Mouse (Mus musculus) layer of hippocampus, postnatal 36 days (tissue): Measurements from ENCODE around the gene Itga6. TPM values are rescaled to one million over a fixed set of nuclear protein-coding genes. Genes with fewer than 3 reads are reported as not detected.

Experiments
- DNase-seq, 2 experiments: peaks; one replicate each; pipeline ENCODE4 v3.0.0; 2022
- total RNA-seq, 2 experiments: library from RNA; stranded (reverse); gene quantifications; 2 replicates each; pipeline ENCODE4 v1.2.3; 2021

The Itga6 gene
- total RNA-seq, 2 experiments from 2014 or later: 28.2 to 30.5 TPM

- DNase-seq: no peak
Observed at GRCm38 (mm10) chr2:71805120-71805519, 59.7 kb downstream of the Itga6 start.

DNA sequence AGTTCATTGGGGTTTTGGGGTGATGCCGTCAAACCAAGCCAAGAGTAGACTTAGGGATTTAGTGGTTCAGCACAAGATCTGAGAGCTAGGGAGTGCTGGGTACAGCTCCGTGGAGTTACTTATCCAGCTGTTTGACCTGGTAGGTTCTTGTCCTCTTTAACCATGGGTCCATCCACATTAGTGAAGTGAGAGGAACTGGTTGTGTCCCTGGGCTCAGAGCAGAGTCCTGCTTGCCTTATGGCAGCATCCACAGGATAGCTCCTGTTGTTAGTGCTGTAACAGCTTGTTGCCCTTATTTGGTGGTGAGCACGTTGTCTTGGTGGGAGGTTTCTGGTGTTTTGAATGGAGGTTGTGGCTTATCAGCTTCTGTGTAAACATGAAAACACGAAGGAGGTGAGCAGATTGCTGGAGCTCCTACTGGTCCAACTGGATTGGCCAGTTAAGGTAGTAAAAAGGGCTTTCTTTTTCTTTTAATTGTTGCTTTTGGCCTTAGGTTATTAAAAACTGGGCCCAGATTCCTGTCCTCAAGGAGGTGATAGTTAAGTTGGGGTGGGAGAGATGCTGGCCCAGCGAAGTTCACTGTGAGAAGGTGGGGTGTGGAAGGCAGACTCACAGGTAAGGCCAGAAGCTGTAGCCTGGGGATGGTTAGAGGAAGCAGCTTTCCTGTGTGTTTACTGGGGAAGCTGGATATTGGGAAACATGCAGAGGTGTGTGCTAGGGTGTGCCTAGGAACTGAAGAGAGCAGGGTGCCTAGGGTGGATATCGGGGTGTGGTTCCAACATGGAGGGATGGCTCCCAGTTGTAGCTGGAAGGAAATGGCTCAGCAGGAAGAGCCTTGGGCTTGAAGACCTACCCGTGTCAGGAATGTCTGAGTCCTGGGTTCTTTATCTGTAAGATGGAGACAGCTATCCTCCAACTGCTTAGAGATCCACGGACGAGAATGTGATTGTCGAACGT is 60.5 kb downstream of the Itga6 start:
- DNase-seq: no peak

DNA sequence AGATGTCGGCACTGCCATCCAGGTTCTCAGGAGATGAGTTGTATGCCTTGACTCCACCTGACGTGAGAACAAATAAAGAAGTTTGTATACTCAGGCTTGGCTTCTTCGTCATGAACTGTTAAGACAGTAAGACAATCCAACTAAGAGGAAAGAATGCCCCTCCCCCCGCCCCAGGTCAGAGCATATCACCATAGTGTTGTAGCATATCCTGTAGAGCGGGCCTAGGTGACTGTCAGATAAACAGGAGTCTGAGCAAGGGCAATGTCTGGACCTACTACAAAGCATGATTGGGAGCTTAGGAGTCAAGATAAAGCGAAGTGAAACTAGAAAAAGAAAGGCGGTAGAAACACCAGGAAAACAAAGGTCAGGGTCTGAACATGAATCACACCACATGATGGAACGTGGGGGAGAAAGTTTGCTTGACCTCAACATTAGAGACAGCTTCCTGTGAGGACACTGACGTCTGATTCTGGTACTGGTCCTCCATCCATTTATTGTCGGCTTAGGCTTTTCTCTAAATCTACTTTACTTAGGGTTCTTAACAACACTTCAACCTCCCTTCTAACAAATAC is 64.0 kb downstream of the Itga6 start:
- no peak for DNase-seq

DNA sequence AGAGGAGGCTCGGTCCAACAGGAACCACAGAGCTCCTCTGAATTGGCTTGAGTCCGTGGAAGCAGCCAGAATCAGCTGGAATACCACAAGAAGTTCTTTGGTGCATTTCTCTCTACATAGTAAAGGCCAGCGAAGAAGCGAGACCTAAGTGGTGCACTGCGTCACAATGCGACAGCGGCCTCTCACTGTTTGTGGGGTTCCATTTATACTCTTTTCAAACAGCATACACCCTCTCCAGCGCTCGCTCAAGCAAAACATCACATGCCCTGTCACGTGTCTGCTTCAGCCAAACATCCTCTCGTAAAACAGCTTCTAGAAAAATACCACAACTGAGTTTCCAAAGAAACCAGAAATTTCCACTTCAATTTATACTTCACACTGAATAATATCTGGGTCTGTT is 64.6 kb downstream of the Itga6 start:
- DNase-seq: no peak

DNA sequence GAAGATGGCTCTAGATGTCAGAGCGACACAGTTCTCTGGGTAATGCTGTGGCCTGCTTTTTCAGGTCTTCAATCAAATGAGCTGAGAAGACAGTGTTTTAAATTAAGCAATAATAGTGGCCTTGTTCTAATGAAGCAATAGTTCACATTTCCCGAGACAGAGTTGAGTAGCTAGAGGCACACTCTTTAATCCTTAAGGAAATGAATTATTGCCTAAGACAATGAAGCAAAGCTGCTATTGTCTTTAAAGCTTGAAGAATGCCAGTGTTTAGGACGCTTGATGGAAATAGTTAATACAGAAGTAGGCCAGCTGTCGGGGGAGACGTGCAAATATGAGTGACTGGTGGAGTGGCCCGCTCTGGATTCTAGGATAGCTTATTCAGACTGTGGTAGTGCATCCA is 65.5 kb downstream of the Itga6 start:
- DNase-seq: no peak

DNA sequence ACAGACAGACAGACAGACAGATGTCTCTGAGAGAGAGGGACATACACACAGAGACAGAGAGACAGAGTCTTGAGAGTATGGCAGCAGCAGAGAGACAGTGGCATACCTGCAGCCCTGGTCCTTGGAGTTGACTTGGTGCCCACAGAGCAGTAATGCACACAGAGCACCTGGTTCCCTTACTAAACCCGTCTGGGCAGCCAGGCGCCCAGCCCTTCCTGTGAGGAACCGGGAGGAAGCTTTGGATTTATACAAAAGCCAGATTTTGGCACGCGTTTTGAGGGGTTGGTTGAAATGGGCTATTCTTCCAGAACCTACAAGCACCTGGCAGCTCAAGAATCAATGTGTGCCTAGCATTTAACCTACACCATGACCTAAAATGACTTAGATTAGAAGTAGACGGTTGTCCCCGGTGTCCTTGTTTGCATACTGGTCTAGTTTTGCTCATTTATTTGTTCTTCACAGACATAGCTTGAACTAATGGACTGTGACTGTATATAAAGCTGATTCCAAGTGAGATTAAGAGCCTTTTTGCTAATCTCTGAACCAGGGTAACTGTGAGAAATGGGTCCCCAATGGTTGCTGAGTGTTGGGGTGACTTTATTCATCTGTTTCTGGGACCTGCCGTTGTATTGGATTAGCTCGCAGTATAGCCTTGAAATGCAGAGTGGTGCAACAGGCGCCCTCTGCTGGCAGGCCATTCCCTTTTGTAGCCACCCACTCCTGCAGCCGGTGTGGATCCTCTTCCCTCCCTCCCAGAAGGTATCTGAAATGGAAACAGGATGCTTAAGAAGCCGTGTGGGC is 67.0 kb downstream of the Itga6 start:
- peak; percentile 84 to 87 for DNase-seq

GRCm38 (mm10) chr2:71813022-71813358 is 67.6 kb downstream of the Itga6 start:
- no peak for DNase-seq

GRCm38 (mm10) chr2:71813371-71813770 is 68.0 kb downstream of the Itga6 start:
- no peak for DNase-seq

- DNase-seq: no peak
Observed at GRCm38 (mm10) chr2:71814016-71814415, 68.6 kb downstream of the Itga6 start.

DNA sequence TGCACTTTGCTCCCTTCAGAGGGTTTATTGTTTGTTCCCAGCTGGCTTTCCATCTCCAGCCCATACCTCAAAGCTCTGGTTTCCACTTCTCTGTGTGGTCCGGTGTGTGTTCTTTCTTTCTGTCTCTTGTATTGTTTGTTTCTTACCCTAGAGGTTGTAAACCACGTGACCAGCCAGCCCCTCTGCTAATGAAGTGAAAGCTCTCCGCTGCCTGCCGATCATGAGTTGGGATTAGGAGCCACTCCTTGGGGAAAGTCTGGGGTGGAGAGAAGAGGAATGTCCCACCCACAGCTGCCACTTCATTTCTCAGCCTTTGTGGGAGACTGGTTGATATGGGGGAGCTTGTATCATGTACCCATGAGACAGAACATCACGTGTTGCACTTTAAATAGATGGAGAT is 69.9 kb downstream of the Itga6 start:
- no peak for DNase-seq

- no peak for DNase-seq
Observed at GRCm38 (mm10) chr2:71816391-71817041, 71.1 kb downstream of the Itga6 start.

DNA sequence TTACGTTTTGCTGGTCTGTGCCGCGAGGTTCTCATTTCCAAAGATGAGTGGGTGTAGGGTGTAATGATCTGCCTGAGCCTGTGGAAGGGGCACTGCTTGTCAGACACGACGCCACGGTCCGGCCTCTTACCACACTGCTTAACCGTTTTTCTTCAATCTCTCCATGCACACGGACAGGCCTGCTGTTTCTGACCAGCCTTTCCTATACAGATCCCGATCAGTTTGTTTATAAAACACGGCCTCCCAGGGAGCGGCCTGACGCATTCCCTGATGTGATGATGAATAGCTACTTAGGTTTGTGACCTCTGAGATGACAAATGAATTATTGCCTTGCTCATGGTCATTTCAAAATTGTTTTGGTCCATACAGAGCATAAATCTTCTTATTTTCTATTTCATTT is 78.7 kb downstream of the Itga6 start:
- DNase-seq: no peak

DNA sequence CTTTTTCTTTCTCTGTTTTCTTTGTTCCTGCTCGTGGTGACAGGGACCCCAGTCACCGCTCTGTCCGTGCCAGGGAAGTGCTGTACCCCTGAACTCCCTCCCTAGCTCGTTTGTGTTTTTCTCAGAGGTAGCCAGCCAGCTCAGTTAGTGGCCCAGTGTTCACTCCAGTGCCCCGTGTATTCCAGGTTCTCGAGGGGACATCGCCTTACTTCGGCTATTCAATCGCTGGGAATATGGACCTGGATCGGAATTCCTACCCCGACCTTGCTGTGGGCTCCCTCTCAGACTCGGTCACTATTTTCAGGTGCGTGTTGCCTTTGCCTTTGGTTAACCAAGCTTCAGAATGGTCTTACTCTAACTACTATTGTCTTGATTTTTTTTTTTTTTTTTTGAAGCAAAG is 82.3 kb downstream of the Itga6 start:
- DNase-seq: no peak

GRCm38 (mm10) chr2:71828928-71829327 is 83.5 kb downstream of the Itga6 start:
- DNase-seq: no peak

GRCm38 (mm10) chr2:71833626-71834025 is 88.2 kb downstream of the Itga6 start:
- DNase-seq: no peak

- no peak for DNase-seq
Observed at GRCm38 (mm10) chr2:71834371-71834770, 89.0 kb downstream of the Itga6 start.

DNA sequence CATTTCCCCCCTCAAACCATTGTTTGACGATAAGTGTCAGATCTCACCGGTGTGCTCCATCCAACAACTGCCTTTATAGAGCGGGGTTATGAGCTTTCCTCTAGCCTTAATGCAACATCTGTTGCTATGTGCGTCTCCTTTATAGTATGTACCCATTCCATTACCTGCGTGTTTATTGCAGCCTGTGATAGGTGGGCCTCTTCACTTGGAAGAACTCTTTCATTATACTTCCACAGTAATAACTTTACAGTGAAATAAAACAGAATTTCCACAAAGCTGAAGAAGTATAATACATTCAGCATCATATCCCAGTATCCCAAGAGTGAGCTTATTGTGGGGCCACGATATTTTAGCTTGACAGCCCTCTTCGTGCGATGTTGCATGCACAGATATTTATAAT is 90.1 kb downstream of the Itga6 start:
- DNase-seq: no peak

DNA sequence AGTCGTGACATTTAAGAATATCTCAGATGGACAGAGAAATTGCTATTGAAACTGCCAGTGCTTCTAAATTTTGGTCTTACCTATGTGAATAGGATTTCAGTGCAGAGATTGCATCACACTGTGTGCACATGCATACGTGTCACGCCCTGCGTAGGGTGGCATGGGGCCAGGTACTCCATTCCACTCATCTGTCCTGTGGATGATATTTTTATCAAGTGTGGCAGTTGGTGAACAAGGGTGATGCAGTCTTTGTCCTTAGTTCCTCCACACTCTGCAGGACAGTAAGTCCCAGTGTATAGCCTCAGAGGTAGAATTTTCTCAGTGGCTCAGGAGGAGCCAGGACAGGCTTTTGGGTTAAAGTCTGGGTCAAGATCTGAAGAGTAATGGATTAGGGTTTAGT is 90.8 kb downstream of the Itga6 start:
- no peak for DNase-seq

DNA sequence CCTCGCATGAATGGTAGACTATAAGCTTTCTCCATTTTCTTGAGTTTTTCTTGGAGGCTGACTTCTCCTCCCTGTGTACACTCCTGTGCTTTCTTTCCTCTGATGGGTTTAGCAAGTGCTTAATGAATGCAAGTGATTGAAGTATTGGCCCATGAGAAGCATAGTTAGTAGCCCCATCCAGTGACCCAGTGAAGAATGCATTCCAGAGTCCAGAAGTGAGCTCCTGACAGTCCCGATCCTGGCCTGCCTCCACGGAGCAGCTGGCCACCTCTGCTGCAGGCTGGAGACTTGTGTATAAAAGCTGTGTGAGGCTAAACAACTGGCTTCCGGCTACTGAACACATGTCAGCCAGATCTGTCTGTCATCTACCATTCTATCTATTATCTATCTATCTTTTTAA is 91.8 kb downstream of the Itga6 start:
- DNase-seq: no peak

- DNase-seq: peak; percentile 59 to 64
Observed at GRCm38 (mm10) chr2:71837791-71838190, 92.4 kb downstream of the Itga6 start.

- DNase-seq: no peak
Observed at GRCm38 (mm10) chr2:71843316-71843715, 97.9 kb downstream of the Itga6 start.

DNA sequence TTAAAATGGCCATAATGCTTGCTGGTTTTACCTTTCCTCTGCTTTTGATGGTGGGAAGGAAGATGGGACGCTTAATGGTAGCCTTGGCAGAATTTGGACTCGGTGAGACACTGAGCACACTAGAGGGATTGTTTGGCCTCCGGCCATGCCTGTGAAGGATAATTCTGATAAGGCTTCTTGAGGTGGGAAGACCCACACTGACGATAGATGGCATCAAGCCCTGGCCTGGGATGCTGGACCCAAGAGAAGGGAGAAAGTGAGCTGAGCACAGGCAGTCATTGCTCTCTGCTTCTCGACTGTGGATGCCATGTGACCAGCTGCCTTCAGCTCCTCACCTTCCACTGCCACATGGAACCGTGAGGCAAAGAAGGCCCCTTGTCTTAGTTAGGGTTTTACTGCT is 99.5 kb downstream of the Itga6 start:
- DNase-seq: no peak

DNA sequence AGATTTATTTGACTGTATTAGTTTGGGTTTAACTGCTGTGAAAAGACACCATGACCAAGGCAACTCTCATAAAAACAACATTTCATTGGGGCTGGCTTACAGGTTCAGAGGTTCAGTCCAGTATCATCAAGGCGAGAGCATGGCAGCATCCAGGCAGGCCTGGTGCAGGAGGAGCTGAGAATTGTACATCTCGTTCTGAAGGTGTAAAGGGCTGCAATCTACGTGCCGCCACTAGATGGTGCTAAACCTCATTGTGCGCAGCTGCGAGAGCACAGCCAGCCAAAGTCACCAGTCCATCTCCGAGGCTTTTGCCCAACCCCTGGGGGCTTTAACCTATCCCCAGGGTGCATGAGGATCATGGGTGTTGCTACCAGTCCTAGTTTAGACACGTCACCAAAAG is 106.7 kb downstream of the Itga6 start:
- peak; percentile 35 to 51 for DNase-seq
